Mouse (Mus musculus): Measurements from ENCODE around the gene Col25a1.

Gene Col25a1

GRCm38 (mm10) chr3:130370167-130370566 lies 238.9 kb downstream of the Col25a1 start:
- DNase-seq (ENCODE audit: inconsistent age in 2 of 2, low spot score in 1 of 2), result no peak

GRCm38 (mm10) chr3:130373145-130373544 lies 241.8 kb downstream of the Col25a1 start:
- no peak for DNase-seq (ENCODE audit: inconsistent age in 2 of 2, low spot score in 1 of 2)

GRCm38 (mm10) chr3:130374620-130375341 lies 243.5 kb downstream of the Col25a1 start:
- no peak for DNase-seq (ENCODE audit: inconsistent age in 2 of 2, low spot score in 1 of 2)

- peak; percentile 38 to 76 for DNase-seq (ENCODE audit: inconsistent age in 2 of 2, low spot score in 1 of 2)
Observed at GRCm38 (mm10) chr3:130377786-130378185, 246.5 kb downstream of the Col25a1 start.

- no peak for DNase-seq (ENCODE audit: inconsistent age in 2 of 2, low spot score in 1 of 2)
Observed at GRCm38 (mm10) chr3:130378626-130379025, 247.3 kb downstream of the Col25a1 start.

GRCm38 (mm10) chr3:130380299-130380845 lies 249.1 kb downstream of the Col25a1 start:
- no peak for DNase-seq (ENCODE audit: inconsistent age in 2 of 2, low spot score in 1 of 2)

GRCm38 (mm10) chr3:130381691-130382090 lies 250.4 kb downstream of the Col25a1 start:
- no peak for DNase-seq (ENCODE audit: inconsistent age in 2 of 2, low spot score in 1 of 2)

- DNase-seq (ENCODE audit: inconsistent age in 2 of 2, low spot score in 1 of 2), result no peak
Observed at GRCm38 (mm10) chr3:130385856-130386255, 254.6 kb downstream of the Col25a1 start.

- DNase-seq (ENCODE audit: inconsistent age in 2 of 2, low spot score in 1 of 2), result no peak
Observed at GRCm38 (mm10) chr3:130387156-130387555, 255.9 kb downstream of the Col25a1 start.

GRCm38 (mm10) chr3:130389261-130389975 lies 258.1 kb downstream of the Col25a1 start:
- peak; percentile 77 to 92 for DNase-seq (ENCODE audit: inconsistent age in 2 of 2, low spot score in 1 of 2)

GRCm38 (mm10) chr3:130396636-130397035 lies 265.3 kb downstream of the Col25a1 start:
- DNase-seq (ENCODE audit: inconsistent age in 2 of 2, low spot score in 1 of 2), result no peak

GRCm38 (mm10) chr3:130400716-130401559 lies 269.6 kb downstream of the Col25a1 start:
- no peak for DNase-seq (ENCODE audit: inconsistent age in 2 of 2, low spot score in 1 of 2)

GRCm38 (mm10) chr3:130401560-130401852 lies 270.2 kb downstream of the Col25a1 start:
- no peak for DNase-seq (ENCODE audit: inconsistent age in 2 of 2, low spot score in 1 of 2)

GRCm38 (mm10) chr3:130404525-130405409 lies 273.5 kb downstream of the Col25a1 start:
- DNase-seq (ENCODE audit: inconsistent age in 2 of 2, low spot score in 1 of 2), result no peak

GRCm38 (mm10) chr3:130407201-130407600 lies 275.9 kb downstream of the Col25a1 start:
- no peak for DNase-seq (ENCODE audit: inconsistent age in 2 of 2, low spot score in 1 of 2)

GRCm38 (mm10) chr3:130413239-130413638 lies 281.9 kb downstream of the Col25a1 start:
- no peak for DNase-seq (ENCODE audit: inconsistent age in 2 of 2, low spot score in 1 of 2)

GRCm38 (mm10) chr3:130418951-130419350 lies 287.6 kb downstream of the Col25a1 start:
- DNase-seq (ENCODE audit: inconsistent age in 2 of 2, low spot score in 1 of 2), result no peak

- DNase-seq (ENCODE audit: inconsistent age in 2 of 2, low spot score in 1 of 2), result no peak
Observed at GRCm38 (mm10) chr3:130428796-130429195, 297.5 kb downstream of the Col25a1 start.

GRCm38 (mm10) chr3:130430052-130430451 lies 298.8 kb downstream of the Col25a1 start:
- DNase-seq (ENCODE audit: inconsistent age in 2 of 2, low spot score in 1 of 2), result no peak

GRCm38 (mm10) chr3:130432818-130433217 lies 301.5 kb downstream of the Col25a1 start:
- DNase-seq (ENCODE audit: inconsistent age in 2 of 2, low spot score in 1 of 2), result no peak

All from adrenal gland, adult (tissue).